Mouse (Mus musculus) olfactory bulb, adult 2 months (tissue): ENCODE measurements around the gene Clca1.

ENCODE experiments used
- CTCF ChIP-seq: fragments of 200-500 bp; IDR thresholded peaks from 2 replicates; pipeline ENCODE4 v1.5.1; 2012; ENCODE audit warnings: low read depth, mild to moderate bottlenecking, low read length, moderate library complexity; ENCODE audit not compliant: insufficient read depth
- POLR2A ChIP-seq: fragments of 200-500 bp; IDR thresholded peaks from 2 replicates; pipeline ENCODE4 v1.6.1; 2012; ENCODE audit warnings: mild to moderate bottlenecking, low read depth, low read length, moderate library complexity; ENCODE audit not compliant: insufficient read depth

DNA sequence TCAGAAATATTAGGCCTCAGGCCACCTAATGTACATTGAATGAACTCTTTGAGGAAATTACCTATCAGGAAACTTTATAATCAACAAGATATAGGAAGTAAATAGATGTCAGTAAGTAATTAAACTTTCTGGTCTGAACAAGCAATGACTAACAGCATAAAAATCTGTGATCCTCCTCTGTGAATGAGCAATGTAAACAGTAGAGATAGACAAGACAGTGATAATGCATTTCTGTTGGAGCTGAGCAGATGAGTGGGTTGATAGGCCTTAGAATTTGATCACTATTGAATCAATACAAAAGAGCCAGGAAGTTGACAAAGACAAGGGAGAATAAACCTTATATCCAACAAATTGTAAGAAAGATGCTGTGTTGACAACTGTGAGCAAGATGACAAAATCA is 40.0 kb downstream of the Clca1 start:
- TF ChIP-seq POLR2A (no peak), CTCF (no peak)
